Comparison of ENCODE assay signal across 19 mouse cellular contexts in genomic region chr8:128489351-128489750, GRCm38 (mm10).
DNase-seq lines count a peak whose midpoint lies in the region; ATAC-seq lines count a peak whose summit lies in the region.
"Had no signal": no experiment of that assay in that cellular context is flagged by ENCODE, and none has a peak within 500 bp of the region (broad histone marks: within the 10 kb centered on the region; RNA-seq: fewer than 3 reads in every experiment).

No protein-coding gene starts in this region.

- 74% methylated on average over 1 of the region's 1 CpGs for WGBS in kidney, embryonic 16.5 days
- WGBS in liver, embryonic 16.5 days (ENCODE audit: insufficient replicate concordance), result 55% methylated on average over 1 of the region's 1 CpGs

- no peak overlapping the region for H3K9ac ChIP-seq in kidney, embryonic 16.5 days (replicated peaks; ENCODE audit: low read length)
- no peak overlapping the region for H3K9ac ChIP-seq in liver, embryonic 16.5 days (ENCODE audit: low read depth, low read length)
- H3K9ac ChIP-seq: intestine, embryonic 15.5 days; limb, embryonic 12.5 days; midbrain, embryonic 12.5 days had no signal

- DNase-seq in heart, adult 11 months, result peak; percentile 64
- DNase-seq in heart, adult 9 months (ENCODE audit: low spot score in 2 of 2), result no peak
- DNase-seq in kidney, postnatal 4 days, result no peak
- no peak for DNase-seq in cerebellum, adult 11 months
- no peak for DNase-seq in frontal cortex, postnatal 25 days (ENCODE audit: low spot score in 2 of 2)
- DNase-seq: cerebellum, adult 11-12 months; cerebellum, postnatal 36 days; lung, postnatal 10 days; right cerebral cortex, postnatal 4 days had no signal

- peak overlapping the region; percentile 85 for H3K27ac ChIP-seq in kidney, embryonic 16.5 days (ENCODE audit: low read length)
- H3K27ac ChIP-seq in liver, embryonic 16.5 days (ENCODE audit: low read length), result peak overlapping the region; percentile 68
- H3K27ac ChIP-seq: forebrain, embryonic 10.5 days; hindbrain, embryonic 10.5 days; intestine, embryonic 15.5 days; layer of hippocampus, adult 2 months; limb, embryonic 12.5 days; midbrain, embryonic 12.5 days had no signal

- H3K9me3 ChIP-seq in kidney, embryonic 16.5 days (ENCODE audit: low read length), result no peaks in the 10 kb centered on the region
- H3K9me3 ChIP-seq in liver, embryonic 16.5 days (replicated peaks; ENCODE audit: control insufficient read depth, low read length), result no peaks in the 10 kb centered on the region
- H3K9me3 ChIP-seq: forebrain, embryonic 10.5 days; hindbrain, embryonic 10.5 days; intestine, embryonic 15.5 days; limb, embryonic 12.5 days; midbrain, embryonic 12.5 days had no signal

- no peak for ATAC-seq in kidney, embryonic 16.5 days (ENCODE audit: low FRiP score, low TSS enrichment)
- peak; percentile 63 for ATAC-seq in CD4-positive, CD25-positive, alpha-beta regulatory T cell, adult 4 months
- ATAC-seq in liver, embryonic 16.5 days (ENCODE audit: low read depth), result no peak
- ATAC-seq: intestine, embryonic 15.5 days had no signal

- H3K27me3 ChIP-seq in kidney, embryonic 16.5 days (ENCODE audit: insufficient read depth, low read length), result no peaks in the 10 kb centered on the region
- H3K27me3 ChIP-seq in liver, embryonic 16.5 days (ENCODE audit: control insufficient read depth, insufficient read depth, low read depth, low read length), result no peaks in the 10 kb centered on the region
- H3K27me3 ChIP-seq: intestine, embryonic 15.5 days; limb, embryonic 12.5 days had no signal

- H3K4me2 ChIP-seq in kidney, embryonic 16.5 days (replicated peaks; ENCODE audit: low read depth, low read length), result no peak overlapping the region
- H3K4me2 ChIP-seq in liver, embryonic 16.5 days (ENCODE audit: low read depth, low read length), result no peak overlapping the region
- H3K4me2 ChIP-seq: intestine, embryonic 15.5 days; limb, embryonic 12.5 days; midbrain, embryonic 12.5 days had no signal

- H3K4me3 ChIP-seq in kidney, embryonic 16.5 days (ENCODE audit: low read length), result no peak overlapping the region
- no peak overlapping the region for H3K4me3 ChIP-seq in liver, embryonic 16.5 days (ENCODE audit: low read depth, low read length)
- H3K4me3 ChIP-seq: forebrain, embryonic 10.5 days; hindbrain, embryonic 10.5 days; intestine, embryonic 15.5 days; layer of hippocampus, adult 2 months; limb, embryonic 12.5 days; midbrain, embryonic 12.5 days; myocyte had no signal

- H3K36me3 ChIP-seq in kidney, embryonic 16.5 days (ENCODE audit: insufficient read depth, low read length), result peaks cover 18% of the 10 kb centered on the region
- H3K36me3 ChIP-seq in liver, embryonic 16.5 days (ENCODE audit: control insufficient read depth, insufficient read depth), result no peaks in the 10 kb centered on the region
- H3K36me3 ChIP-seq: forebrain, embryonic 10.5 days; intestine, embryonic 15.5 days; midbrain, embryonic 12.5 days had no signal

- peaks cover 68% of the 10 kb centered on the region for H3K4me1 ChIP-seq in kidney, embryonic 16.5 days (ENCODE audit: insufficient read depth, low read length)
- H3K4me1 ChIP-seq in liver, embryonic 16.5 days (ENCODE audit: control insufficient read depth, low read depth, low read length), result peaks cover 7% of the 10 kb centered on the region
